Mouse (Mus musculus) cerebellum, adult 2 months (tissue): ENCODE data around the gene Elp4. TPM values are rescaled to one million over a fixed set of nuclear protein-coding genes. Genes with fewer than 3 reads are reported as not detected.
A peak's percentile ranks its signal among the peaks of the same experiment; 100 is the strongest.

ENCODE experiments used
- DNase-seq, 2 experiments: peaks; one replicate each; pipeline ENCODE4 v3.0.0; 2021
- H3K27ac ChIP-seq: fragments of 200-500 bp; 2 replicates; pipeline ENCODE4 v1.5.1; 2012; ENCODE audit warnings: low read length, control low read depth, inconsistent platforms; ENCODE audit not compliant: insufficient read depth
- H3K27me3 ChIP-seq: fragments of 200-500 bp; 2 replicates; pipeline ENCODE4 v1.6.1; 2012; ENCODE audit warnings: inconsistent platforms, mild to moderate bottlenecking, low read length, moderate library complexity; ENCODE audit not compliant: control insufficient read depth, insufficient read depth
- H3K4me1 ChIP-seq: fragments of 200-500 bp; 2 replicates; pipeline ENCODE4 v1.6.1; 2011; ENCODE audit warnings: low read length; ENCODE audit not compliant: control insufficient read depth, insufficient read depth
- H3K4me3 ChIP-seq: fragments of 200-500 bp; replicated peaks from 2 replicates; pipeline ENCODE3; 2011; ENCODE audit warnings: mild to moderate bottlenecking, low read depth, low read length, control low read depth; ENCODE audit not compliant: insufficient read depth
- CTCF ChIP-seq: fragments of 200-500 bp; IDR thresholded peaks from 2 replicates; pipeline ENCODE4 v1.5.1; 2011; ENCODE audit warnings: low read depth, mild to moderate bottlenecking, control low read depth, low read length, moderate library complexity, borderline replicate concordance; ENCODE audit not compliant: insufficient read depth
- POLR2A ChIP-seq: fragments of 200-500 bp; IDR thresholded peaks from 2 replicates; pipeline ENCODE4 v1.6.1; 2011; ENCODE audit warnings: low read length, control low read depth, borderline replicate concordance; ENCODE audit not compliant: insufficient read depth
- WGBS: fragments of 180-500 bp; shearing (Covaris S2); methylation state at CpG from one replicate; pipeline ENCODE4 v1.1.7; 2018; 5-methylcytosine and 5-hydroxymethylcytosine counted together
- polyA plus RNA-seq: library from polyadenylated mRNA; depleted of rRNA; stranded (reverse); fragments of >200 nt; gene quantifications from 2 replicates; pipeline ENCODE4 v1.2.3, GENCODE M21; 2012

Gene Elp4
- polyA plus RNA-seq, 1 experiment = 11.9 TPM

DNA sequence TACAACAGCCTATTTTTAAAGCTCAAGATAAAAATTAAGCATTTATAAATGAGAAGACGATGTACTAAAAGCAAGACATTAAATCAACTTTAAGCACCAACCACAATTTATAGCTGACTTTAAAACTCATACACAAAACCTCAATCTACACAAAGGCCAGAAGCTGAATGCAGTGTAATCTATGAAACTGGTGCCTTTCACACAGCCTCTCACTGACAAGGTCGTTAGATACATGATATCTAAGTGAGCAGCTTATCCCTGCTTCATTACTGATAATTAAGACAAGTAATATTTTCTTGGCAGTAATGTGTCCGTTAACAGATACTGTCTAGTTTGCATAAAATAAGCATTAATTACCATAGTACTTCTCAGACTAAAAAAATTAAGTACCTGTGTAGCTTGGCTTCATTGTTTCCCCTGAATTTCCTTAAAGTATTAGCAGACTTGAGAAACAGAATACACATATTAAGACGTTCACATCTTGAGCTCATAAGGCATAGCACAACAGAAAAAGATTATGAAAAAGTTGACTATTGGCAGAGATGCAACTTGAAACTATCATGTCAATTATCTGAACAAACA, 134.5 kb downstream of the Elp4 start:
- 67% methylated on average over 4 of the region's 4 CpGs for WGBS
- no peak for TF ChIP-seq CTCF
- TF ChIP-seq POLR2A = no peak
- Histone ChIP-seq H3K4me1 (no peaks in the 10 kb centered on the region), H3K4me3 (no peak overlapping the region), H3K27me3 (no peaks in the 10 kb centered on the region), H3K27ac (no peak overlapping the region)
- no peak for DNase-seq

DNA sequence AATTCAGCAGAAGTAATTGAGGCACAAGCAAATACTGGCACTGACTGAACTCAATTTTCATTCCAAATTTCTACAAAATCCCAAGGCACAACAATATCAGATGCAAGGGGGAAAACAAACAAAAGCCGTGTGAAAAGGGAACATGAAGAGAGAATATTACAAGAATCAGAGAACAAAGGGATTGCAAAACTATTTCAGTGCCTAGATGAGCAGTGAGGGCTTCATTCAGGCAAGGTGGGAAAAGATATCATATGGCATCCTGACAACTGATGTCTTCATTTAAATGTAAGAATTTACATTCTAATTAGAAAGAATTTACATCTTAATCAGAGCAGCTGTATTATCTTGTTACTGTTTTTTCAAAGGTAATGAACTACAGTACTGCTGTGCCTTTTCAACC, 150.9 kb downstream of the Elp4 start:
- no peaks in the 10 kb centered on the region for H3K4me1 ChIP-seq
- WGBS = 49% methylated on average over 1 of the region's 1 CpGs
- H3K4me3 ChIP-seq = no peak overlapping the region
- H3K27me3 ChIP-seq = no peaks in the 10 kb centered on the region
- TF ChIP-seq CTCF (no peak), POLR2A (no peak)
- H3K27ac ChIP-seq = no peak overlapping the region
- DNase-seq = no peak

GRCm38 (mm10) chr2:105749111-105749510, 155.3 kb downstream of the Elp4 start:
- TF ChIP-seq POLR2A (no peak), CTCF (no peak)

DNA sequence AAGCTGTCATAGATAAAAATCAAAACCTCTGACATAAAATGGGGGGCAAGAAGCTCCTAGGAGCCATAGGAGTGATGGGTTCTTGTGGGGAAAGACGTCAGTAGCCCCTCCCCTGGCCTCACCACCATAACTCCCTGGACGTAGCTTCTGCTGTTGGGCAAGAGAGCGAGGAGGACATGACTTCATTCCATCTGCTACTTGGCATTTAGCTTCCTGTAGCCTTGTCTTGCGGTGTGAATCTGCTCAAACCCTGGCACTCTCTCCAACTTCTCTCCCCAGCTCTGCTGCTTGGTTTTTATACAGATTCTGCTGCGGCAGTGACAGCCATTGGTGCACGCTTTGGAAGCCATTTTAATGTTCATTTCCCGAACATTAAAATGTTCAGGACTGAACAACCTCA, 157.5 kb downstream of the Elp4 start:
- WGBS = 12% methylated on average over 7 of the region's 7 CpGs
- H3K27me3 ChIP-seq = no peaks in the 10 kb centered on the region
- TF ChIP-seq CTCF = no peak
- TF ChIP-seq POLR2A = no peak
- H3K27ac ChIP-seq = peak overlapping the region; percentile 11; the same call in 1 of the 2 replicates
- no peak overlapping the region for H3K4me3 ChIP-seq
- peak; percentile 58 to 85 for DNase-seq
- H3K4me1 ChIP-seq = peaks cover 5% of the 10 kb centered on the region; the same call in 1 of the 2 replicates

More at GRCm38 (mm10) chr2:105749111-105749510, 155.3 kb downstream of the Elp4 start:
- 97% methylated on average over 5 of the region's 5 CpGs for WGBS
- H3K4me1 ChIP-seq = peaks cover 5% of the 10 kb centered on the region; the same call in 1 of the 2 replicates
- no peak overlapping the region for H3K4me3 ChIP-seq
- H3K27ac ChIP-seq = no peak overlapping the region
- DNase-seq = no peak
- no peaks in the 10 kb centered on the region for H3K27me3 ChIP-seq

DNA sequence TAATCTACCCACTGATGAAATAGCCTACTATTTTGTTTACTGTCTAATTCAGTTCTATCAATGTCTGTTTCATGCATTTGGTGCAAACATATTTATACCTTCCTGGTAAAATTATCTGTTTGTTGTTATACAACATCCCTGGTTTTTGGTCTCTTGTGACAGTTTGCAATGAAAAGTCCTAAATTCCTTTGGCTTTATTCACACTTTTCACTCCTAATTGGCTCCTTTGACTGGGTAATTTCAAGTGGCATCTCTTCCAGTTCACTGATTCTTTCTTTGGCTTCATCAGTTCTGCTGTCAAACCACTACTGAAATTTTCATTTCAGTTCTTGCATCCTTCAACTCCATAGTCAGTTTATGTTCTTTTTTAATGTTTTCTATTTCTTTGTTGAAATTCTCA, 168.2 kb downstream of the Elp4 start:
- H3K4me1 ChIP-seq = no peaks in the 10 kb centered on the region
- TF ChIP-seq CTCF (no peak), POLR2A (no peak)
- H3K27me3 ChIP-seq = no peaks in the 10 kb centered on the region
- H3K27ac ChIP-seq = no peak overlapping the region
- H3K4me3 ChIP-seq = no peak overlapping the region
- peak in 1 of 2 experiments; percentile 39 for DNase-seq

DNA sequence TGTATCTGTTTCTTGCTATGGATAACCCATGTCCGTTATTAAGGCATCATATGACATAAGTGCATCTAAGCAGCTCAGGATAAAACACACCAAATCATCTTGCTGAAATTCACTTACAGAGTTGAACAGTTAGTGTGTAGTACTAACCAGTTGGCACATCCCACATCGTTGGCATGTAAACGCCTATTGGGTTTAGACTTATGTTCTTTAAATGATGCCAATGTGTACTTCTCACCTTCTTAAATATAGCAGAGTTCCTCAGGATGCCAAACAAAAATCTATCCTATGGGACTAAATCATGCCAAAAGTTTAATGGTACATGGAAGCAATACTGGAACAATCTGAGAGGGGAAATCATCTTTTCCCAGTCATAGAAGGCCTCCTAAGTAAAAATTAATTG, 173.7 kb downstream of the Elp4 start:
- WGBS = 41% methylated on average over 3 of the region's 3 CpGs
- Histone ChIP-seq H3K4me3 (no peak overlapping the region), H3K27ac (no peak overlapping the region), H3K27me3 (no peaks in the 10 kb centered on the region), H3K4me1 (peaks cover 4% of the 10 kb centered on the region; the same call in 1 of the 2 replicates)
- no peak for DNase-seq
- no peak for TF ChIP-seq CTCF
- TF ChIP-seq POLR2A = no peak

DNA sequence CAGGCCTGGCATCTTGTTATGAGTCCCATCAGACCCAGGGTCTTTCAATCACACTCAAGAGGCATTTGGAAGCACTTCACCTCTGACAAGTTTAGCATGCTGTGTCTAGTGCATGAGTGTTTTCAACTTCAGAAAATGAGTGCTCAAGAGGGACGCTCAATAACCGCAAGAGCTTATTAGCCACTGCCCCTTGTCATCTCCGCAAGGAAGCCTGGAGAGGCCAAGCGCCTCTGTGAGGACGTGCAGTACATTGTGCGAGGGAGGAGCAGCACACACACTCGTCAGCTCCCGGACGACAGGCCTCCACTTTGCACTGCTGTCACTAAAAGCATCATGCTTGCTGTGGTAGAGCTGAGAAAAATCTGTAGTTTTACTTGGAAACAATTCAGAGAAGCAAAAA, 177.7 kb downstream of the Elp4 start:
- no peak for TF ChIP-seq POLR2A
- TF ChIP-seq CTCF = no peak
- H3K4me3 ChIP-seq = no peak overlapping the region
- H3K27ac ChIP-seq = no peak overlapping the region
- peaks cover 8% of the 10 kb centered on the region; the same call in 1 of the 2 replicates for H3K4me1 ChIP-seq
- DNase-seq = no peak
- WGBS = 76% methylated on average over 9 of the region's 9 CpGs
- H3K27me3 ChIP-seq = no peaks in the 10 kb centered on the region

DNA sequence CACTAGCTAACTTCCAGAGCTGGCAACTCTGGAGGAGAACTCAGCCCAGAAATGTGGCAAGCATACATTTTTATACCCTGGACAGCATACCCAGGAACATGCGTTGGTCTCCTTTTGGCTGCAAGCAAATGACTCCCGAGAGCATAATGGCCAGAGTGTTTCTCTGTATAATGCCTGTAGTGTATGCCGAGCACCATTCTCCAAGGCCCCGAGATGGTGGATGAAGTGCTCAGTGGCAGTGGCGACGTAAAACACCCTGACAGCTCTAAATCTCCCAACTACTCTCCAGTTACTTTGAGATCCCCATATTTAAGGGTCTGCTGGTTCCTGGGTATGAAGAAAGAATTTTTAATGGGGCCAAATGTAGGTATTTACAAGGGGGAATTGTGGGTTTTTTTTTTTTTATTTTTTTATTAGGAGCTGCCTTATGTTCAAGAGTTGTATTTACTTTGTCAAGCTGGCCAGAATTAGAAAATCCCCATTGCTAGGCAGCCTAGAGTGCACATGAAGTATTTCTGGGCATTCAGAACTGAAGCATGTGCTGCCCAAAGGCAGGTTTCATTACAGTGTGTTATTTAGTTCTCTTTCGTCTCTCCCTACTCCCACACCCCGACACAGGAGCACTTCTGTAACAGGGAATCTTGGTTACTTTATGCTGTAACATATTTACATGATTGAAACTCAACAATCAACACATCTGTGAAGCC, 188.8 kb downstream of the Elp4 start:
- H3K4me3 ChIP-seq = no peak overlapping the region
- TF ChIP-seq CTCF (no peak), POLR2A (no peak)
- no peaks in the 10 kb centered on the region for H3K27me3 ChIP-seq
- DNase-seq = no peak
- H3K4me1 ChIP-seq = peaks cover 6% of the 10 kb centered on the region; the same call in 1 of the 2 replicates
- 79% methylated on average over 8 of the region's 8 CpGs for WGBS
- H3K27ac ChIP-seq = no peak overlapping the region
